Mouse (Mus musculus) right cerebral cortex, postnatal 10 days (tissue): ENCODE data around the gene Nfxl1.
A peak's percentile ranks its signal among the peaks of the same experiment; 100 is the strongest.

Experiments
- DNase-seq, 2 experiments: peaks; one replicate each; pipeline ENCODE4 v3.0.0; 2021; ENCODE audit warnings: low spot score in 2 of 2

The Nfxl1 gene

DNA sequence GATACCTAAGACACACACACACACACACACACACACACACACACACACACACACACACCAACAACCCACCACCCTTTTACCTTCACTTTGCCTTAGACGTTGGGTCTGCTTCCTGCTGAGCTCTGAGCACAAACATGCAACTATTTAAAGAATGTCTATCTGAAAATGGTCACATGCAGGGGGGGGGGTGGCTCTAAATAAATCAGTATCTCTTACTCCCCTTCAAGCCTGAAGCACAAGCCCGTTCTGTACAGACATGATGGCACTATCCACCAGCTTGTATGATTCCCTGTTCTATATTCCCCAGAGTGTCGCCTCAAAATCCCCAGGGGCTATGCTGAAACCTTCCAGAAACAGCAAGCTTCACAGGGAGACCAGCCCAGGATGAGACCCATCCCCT, 57.7 kb downstream of the Nfxl1 start:
- DNase-seq, result no peak

DNA sequence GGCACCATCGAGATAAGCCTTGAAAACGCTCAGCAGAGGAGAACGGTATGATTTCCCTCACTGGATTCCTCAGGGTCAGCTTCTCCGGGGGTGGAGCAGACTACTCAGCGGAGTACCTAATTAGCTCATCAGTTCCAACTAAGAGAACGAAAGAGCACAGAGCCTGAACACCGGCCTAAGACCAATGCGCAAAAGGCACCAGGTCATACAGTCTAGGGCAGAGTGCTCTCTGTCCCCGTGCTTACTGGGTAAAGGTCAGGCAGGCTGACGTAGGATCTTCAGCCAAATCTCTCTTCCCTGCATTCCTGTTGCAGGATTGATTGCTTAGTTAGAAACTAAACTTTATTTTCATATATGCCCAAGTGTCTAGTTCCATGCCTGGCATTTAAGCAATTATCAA, 61.2 kb downstream of the Nfxl1 start:
- no peak for DNase-seq

DNA sequence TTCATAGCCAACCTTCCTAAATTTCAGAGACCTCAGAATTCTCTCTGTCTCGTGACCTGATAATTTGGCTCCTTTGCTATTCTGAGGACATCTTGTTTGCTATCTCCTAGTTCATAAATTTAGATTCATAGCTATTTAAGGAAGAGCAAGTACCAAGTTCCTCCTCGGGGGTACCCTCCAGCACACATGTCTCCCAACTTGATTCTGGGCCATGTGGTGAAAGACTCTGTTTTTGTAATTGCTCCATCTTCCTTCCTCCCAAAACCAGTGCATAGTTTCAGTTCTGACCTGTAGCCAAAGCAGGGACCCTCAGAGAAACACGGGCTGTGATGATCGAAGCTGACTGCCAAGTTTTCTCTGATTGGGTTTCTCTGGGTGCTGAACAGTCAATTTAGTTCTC, 62.7 kb downstream of the Nfxl1 start:
- no peak for DNase-seq

DNA sequence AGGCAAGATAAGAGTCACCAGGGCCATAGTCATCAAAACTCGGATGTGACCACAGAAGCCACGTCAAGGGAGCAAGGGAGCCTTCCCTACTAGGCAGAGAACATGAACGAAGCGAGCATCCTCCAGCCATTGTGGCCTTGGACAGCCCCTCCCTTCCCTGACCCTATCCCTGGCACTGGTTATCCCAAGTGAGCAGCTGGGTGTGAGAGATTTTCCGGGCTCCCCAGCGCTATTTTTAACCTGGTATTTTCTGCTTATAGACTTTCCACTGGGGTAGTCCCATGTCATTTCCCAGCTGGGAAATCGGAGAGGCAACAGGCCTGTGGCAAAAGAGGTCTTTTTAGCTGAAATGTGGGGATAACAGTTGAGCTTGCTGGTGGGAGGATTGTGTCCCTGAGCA, 65.6 kb downstream of the Nfxl1 start:
- DNase-seq, result no peak

DNA sequence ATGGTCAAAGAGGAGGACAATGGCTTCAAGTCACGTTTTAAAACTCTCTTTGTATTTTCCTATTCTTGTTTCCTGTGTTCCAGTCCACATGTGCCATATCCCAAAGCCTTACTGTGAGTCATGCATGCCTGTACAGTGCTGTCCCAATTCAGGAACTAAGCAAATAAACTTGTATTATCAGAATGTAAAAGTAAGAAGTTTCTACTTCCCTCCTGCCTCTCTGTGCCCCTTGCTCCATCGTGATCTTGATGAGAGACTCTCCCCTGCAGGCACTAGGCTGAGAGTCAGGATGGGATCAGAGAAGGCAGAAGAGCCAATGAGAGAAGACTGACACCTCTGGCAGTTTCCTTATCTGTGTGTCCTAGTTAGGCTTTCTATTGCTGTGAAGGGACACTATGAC, 68.3 kb downstream of the Nfxl1 start:
- DNase-seq, result no peak

DNA sequence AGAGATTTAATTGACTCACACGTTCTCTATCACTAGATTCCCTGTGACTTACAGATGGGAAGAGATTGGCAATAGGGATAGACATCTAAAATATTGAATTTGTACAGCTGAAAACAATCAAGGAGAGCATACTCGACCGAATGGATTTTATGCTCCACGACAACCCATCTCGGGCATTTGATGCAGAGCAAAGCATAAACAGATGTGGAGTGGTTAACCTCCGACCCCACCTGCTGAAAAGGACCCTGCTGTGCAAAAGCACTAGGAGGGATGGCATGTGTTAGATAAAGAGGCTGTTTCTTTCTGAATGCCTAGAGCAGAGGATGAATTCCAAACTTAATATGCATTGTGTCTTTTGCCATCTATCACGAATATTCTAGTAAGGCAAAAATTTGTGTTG, 79.0 kb downstream of the Nfxl1 start:
- DNase-seq, result no peak

DNA sequence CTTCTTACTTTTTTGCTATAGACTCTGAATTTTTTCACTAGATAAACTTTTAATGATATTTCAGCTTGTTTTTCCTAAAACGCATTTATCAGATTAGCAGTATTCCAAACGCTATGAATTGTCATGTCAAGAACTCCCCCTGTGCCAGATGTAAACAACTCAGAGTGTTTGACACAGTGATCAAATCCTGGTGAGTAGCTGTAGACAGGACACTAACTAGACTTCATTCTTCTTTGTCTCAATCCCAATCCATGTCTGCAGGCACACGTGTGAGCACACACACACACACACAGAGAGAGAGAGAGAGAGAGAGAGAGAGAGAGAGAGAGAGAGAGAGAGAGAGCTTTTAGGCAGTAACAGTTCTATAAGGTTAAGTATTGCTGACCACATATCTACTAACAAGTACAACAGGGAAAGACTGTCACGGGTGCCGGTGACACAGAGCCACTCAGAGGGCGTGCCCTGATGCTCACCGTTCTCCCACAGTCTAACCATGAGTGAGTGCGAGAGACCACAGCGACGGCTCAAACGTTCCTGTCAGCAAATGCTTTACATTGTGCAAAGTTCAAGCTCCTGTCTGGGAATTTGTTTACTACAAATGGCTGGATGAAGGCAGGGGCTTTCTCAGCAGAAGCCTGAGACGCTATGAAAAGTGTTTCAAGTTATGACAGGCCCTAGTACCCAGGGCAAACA, 87.0 kb downstream of the Nfxl1 start:
- DNase-seq, result no peak

DNA sequence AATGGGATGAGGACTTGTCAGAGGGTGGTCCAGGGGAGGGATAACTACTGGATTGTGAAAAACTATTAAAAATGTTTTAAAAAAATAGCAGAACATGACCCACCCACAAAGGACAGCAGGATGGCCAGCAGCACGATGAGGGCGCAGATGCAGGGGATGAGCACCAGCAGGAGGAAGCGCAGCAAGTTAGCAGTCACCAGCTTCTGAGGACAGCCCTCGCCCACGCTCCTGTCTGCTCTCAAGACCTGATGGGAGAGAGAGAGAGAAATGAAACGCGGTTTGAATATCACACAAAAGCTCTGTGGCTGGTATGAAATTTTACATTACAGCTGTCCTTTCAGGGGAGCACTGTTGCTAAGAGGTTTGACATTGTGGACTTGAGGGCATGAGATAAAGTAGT, 87.7 kb downstream of the Nfxl1 start:
- peak; percentile 56 to 68 for DNase-seq

DNA sequence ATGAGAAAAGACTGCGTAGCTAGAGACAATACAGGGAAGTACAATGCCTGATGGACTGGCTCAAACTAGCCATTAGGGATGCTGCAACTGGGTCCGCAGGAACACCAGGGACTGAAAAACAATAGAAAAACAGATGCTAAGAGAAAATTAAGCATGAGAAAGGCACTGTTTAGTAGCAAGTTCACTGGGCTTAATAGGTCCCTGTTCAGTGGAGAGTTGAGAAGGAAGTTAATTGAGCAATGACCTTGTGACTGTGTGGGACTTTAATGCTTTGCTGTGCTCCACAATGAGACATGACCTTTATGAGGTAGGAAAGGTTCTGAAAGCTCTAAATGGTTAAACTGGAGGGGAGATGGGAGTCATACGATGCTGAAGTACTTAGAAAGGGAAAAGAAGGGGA, 94.6 kb downstream of the Nfxl1 start:
- no peak for DNase-seq
